Mouse (Mus musculus) kidney, embryonic 15.5 days (tissue): ENCODE results near the gene Acsl6. TPM values are rescaled to one million over a fixed set of nuclear protein-coding genes. Genes with fewer than 3 reads are reported as not detected.

ENCODE experiments used
- ATAC-seq: fragments of 200-750 bp; cut with Nextera tagmentation; replicated peaks from 2 replicates; pipeline ENCODE4 v1.8.0; 2017; ENCODE audit warnings: moderate TSS enrichment; ENCODE audit not compliant: low FRiP score
- H3K27ac ChIP-seq: fragments of 300-500 bp; sonication (generic); 2 replicates; pipeline ENCODE4 v1.5.1; 2015; ENCODE audit warnings: mild to moderate bottlenecking, inconsistent platforms
- H3K27me3 ChIP-seq: fragments of 300-500 bp; sonication (generic); 2 replicates; pipeline ENCODE4 v1.6.1; 2015; ENCODE audit warnings: inconsistent platforms
- H3K36me3 ChIP-seq: fragments of 300-500 bp; sonication (generic); 2 replicates; pipeline ENCODE4 v1.6.1; 2015; ENCODE audit warnings: inconsistent platforms
- H3K4me1 ChIP-seq: fragments of 300-500 bp; sonication (generic); 2 replicates; pipeline ENCODE4 v1.6.1; 2015; ENCODE audit warnings: inconsistent platforms
- H3K4me2 ChIP-seq: fragments of 300-500 bp; sonication (generic); 2 replicates; pipeline ENCODE4 v1.6.1; 2015; ENCODE audit warnings: moderate library complexity, mild to moderate bottlenecking, inconsistent platforms
- H3K4me3 ChIP-seq: fragments of 300-500 bp; sonication (generic); replicated peaks from 2 replicates; pipeline ENCODE4 v1.5.1; 2015; ENCODE audit warnings: mild to moderate bottlenecking, inconsistent platforms
- H3K9ac ChIP-seq: fragments of 300-500 bp; sonication (generic); 2 replicates; pipeline ENCODE4 v1.6.1; 2015; ENCODE audit warnings: mild to moderate bottlenecking, inconsistent platforms
- H3K9me3 ChIP-seq: fragments of 300-500 bp; sonication (generic); replicated peaks from 2 replicates; pipeline ENCODE4 v1.6.1; 2016; ENCODE audit warnings: inconsistent platforms
- WGBS: fragments of 180-500 bp; shearing (Covaris S2); methylation state at CpG from one replicate; pipeline ENCODE4 v1.1.7; 2015; ENCODE audit warnings: mixed read lengths; 5-methylcytosine and 5-hydroxymethylcytosine counted together
- polyA plus RNA-seq: library from polyadenylated mRNA; unstranded; fragments of >200 nt; fragmentation: Nextera tagmentation; extraction: Ambion mirVana; gene quantifications from 2 replicates; pipeline ENCODE4 v1.2.1, GENCODE M21; 2015

Gene Acsl6
- polyA plus RNA-seq, result 0.70 and 0.89 TPM in 2 replicates

DNA sequence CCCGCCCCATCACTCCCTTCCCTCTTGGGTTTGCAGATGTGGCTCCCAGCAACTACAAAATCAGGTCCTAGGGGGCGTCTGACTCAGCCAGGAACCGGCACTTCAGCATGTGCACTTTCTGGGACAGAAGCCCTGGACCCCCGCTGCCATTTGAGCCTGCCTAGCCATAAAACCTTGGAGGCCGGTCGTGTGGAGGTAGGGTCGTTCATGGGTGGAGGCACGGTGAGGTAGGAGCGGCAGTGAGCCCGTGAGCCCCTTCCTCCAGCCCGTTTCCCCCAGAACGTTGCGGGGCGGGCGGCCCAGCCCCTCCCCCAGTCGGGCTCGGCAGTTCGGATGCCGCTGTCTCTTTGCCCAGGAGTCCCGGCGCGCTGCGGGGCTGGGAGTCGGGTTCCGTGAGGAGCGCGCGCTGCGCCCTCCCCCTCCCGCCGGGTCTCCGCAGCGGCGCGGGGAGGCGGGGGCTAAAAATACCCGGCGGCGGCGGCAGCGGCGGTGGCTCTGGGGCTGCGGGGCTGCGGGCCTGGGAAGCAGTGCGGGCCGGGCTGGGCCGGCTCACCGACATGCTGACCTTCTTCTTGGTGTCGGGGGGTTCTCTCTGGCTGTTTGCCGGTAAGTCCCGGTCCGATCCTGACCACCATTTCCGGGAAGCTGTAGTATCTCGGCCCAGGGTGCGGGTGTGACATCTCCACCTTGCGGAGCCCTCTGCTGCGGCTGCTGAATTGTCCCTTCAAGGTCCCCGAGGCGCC, at the start of gene Acsl6:
Gene Acsl6 (plus strand): TSS at position 71 of the 743 bp plus-strand sequence.
- H3K9ac ChIP-seq, result peak within 1 kb of the TSS; percentile 18; the same call in 1 of the 2 replicates

GRCm38 (mm10) chr11:54254114-54254513, 49.5 kb upstream of the Acsl6 start:
- Histone ChIP-seq H3K27ac (no peak overlapping the region), H3K9me3 (no peaks in the 10 kb centered on the region), H3K9ac (no peak overlapping the region), H3K36me3 (no peaks in the 10 kb centered on the region), H3K4me2 (no peak overlapping the region), H3K4me3 (no peak overlapping the region), H3K27me3 (no peaks in the 10 kb centered on the region), H3K4me1 (no peaks in the 10 kb centered on the region)
- ATAC-seq, result no peak
- WGBS, result 46% methylated on average over 4 of the region's 4 CpGs

More for the DNA sequence above, at the start of gene Acsl6:
- peak within 1 kb of the TSS; percentile 98 for H3K4me2 ChIP-seq
- no peak within 1 kb of the TSS for H3K27ac ChIP-seq
- WGBS, result under 1% methylated on average over 54 of the region's 59 CpGs
- peaks cover 8% of the 10 kb centered on the region for H3K4me1 ChIP-seq
- 0 out of 2 replicates have a peak, but pooled peaks cover 1% of the 10 kb centered on the region for H3K9me3 ChIP-seq
- no peaks in the 10 kb centered on the region for H3K36me3 ChIP-seq
- ATAC-seq, result peak; percentile 25; the same call in 1 of the 2 replicates
- peak within 1 kb of the TSS; percentile 51 for H3K4me3 ChIP-seq
- H3K27me3 ChIP-seq, result peaks cover 17% of the 10 kb centered on the region

DNA sequence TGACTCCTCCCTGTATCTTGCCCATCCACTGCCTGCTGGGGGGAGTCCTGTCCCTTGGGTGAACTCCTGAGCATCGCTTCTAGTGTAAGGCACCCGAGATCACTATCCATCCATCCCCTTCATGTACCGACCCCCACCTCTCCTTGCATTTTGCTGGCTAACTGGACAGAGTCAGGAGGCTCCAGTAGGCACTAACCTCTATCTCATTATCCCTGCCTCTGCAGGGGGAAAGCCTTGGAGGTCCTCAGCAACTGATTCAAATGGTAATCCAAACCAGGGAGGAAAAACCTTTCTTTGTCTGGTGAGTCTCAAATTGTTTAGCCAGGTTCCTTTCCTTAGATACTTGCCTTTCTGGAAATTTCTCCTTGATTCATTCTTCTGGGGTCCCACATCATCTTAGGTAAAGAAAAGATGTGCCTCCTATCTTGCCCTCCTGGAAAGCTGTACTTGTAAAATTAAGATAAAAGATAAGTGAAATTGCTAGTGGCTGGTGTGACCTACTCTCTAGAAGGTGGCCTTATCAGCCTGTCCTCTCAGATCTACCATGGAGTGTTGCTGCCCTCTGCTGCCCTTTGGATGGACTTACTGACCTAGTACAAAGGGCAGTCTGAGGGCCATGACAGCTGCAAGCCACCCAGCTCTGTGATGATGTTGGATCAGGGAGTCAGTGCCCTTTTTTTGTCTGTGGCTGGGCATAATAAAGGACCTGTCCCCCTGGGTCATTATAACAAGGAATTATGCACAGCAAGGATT, 46.8 kb upstream of the Acsl6 start:
- H3K4me3 ChIP-seq, result no peak overlapping the region
- no peaks in the 10 kb centered on the region for H3K36me3 ChIP-seq
- no peak overlapping the region for H3K9ac ChIP-seq
- H3K9me3 ChIP-seq, result no peaks in the 10 kb centered on the region
- WGBS, result 54% methylated on average over 3 of the region's 3 CpGs
- no peaks in the 10 kb centered on the region for H3K27me3 ChIP-seq
- no peak overlapping the region for H3K27ac ChIP-seq
- ATAC-seq, result no peak
- no peaks in the 10 kb centered on the region for H3K4me1 ChIP-seq
- H3K4me2 ChIP-seq, result no peak overlapping the region

DNA sequence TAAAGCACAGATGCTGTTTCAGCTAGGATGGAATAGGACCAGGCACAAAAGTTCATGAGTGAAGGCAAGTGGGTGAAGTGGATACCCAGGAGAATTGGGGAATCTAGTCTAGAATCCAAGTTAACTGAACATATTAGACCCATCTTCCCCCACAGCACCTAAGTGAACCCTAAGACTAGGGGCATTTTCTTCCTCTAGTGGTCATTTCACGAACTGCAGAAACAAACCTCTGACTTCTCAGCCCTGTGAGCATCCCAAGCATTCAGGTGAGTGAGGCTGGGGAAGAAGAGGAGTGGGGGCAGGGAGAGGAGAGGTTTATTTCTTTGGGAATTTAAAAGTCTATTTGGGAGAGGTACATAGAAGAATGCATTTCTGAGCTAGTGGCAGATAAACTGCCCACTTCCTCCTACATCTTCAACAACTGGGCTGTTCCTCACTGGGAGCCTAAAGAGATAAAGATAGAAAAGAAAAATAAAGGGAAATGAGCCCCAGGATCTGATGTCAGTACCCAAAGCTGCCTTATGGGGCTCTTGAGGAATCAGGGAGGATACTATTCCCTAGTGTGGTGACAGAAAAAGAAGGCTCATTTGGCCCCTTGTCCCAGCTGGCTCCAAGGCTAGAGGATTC, 40.1 kb upstream of the Acsl6 start:
- H3K4me2 ChIP-seq, result no peak overlapping the region
- WGBS, result 22% methylated on average over 1 of the region's 1 CpGs
- no peak overlapping the region for H3K27ac ChIP-seq
- no peak overlapping the region for H3K9ac ChIP-seq
- H3K36me3 ChIP-seq, result no peaks in the 10 kb centered on the region
- no peaks in the 10 kb centered on the region for H3K4me1 ChIP-seq
- H3K4me3 ChIP-seq, result no peak overlapping the region
- ATAC-seq, result no peak
- no peaks in the 10 kb centered on the region for H3K9me3 ChIP-seq
- no peaks in the 10 kb centered on the region for H3K27me3 ChIP-seq

DNA sequence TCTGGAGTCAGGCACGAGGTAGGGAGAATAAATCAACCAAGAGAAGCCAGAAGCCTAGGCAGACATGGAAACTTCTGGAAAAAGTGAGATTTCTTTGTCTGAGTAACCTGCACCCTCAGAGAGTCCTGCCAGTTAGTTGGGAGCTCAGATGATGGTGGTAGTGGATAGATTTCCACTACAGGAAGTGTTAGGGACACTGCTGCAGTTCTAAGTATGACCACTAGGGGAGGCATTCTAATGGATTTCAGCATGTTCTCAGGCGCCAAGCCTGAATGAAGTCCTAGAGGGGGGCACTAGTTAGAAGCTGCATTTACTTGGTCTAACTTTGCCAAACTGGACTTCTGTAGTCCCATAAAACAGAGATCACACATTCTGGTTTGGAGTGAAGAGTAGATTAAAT, 39.1 kb upstream of the Acsl6 start:
- WGBS, result 51% methylated on average over 2 of the region's 2 CpGs
- H3K4me1 ChIP-seq, result no peaks in the 10 kb centered on the region
- no peaks in the 10 kb centered on the region for H3K27me3 ChIP-seq
- H3K4me3 ChIP-seq, result no peak overlapping the region
- H3K4me2 ChIP-seq, result no peak overlapping the region
- H3K27ac ChIP-seq, result no peak overlapping the region
- no peak overlapping the region for H3K9ac ChIP-seq
- no peak for ATAC-seq
- no peaks in the 10 kb centered on the region for H3K36me3 ChIP-seq
- no peaks in the 10 kb centered on the region for H3K9me3 ChIP-seq

DNA sequence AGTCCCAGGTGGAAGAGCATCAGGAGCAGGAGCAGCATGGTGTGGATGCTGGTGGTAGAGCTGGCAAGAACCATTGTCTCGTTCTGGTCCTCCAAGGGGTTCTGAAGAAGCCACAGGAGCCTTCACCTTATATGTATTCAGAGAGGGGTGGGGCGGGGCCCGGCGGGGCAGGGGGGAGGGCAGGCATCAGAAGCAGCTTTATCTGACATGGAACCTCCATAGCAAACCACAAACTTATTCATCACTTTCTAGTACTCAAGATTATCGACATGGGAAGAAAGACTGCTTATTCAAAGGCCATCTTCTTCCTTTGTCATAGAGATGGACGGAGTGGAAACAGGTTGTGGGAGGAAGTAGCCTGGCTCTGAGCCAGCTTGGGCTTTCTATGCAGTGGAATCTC, 36.4 kb upstream of the Acsl6 start, which contains the start of gene Il3:
Gene Il3 (minus strand): TSS at position 101 of the 400 bp plus-strand sequence.
- H3K4me2 ChIP-seq, result no peak within 1 kb of the TSS
- 84% methylated on average over 6 of the region's 6 CpGs for WGBS
- no peaks in the 10 kb centered on the region for H3K4me1 ChIP-seq
- ATAC-seq, result no peak
- no peaks in the 10 kb centered on the region for H3K36me3 ChIP-seq
- no peaks in the 10 kb centered on the region for H3K27me3 ChIP-seq
- H3K9me3 ChIP-seq, result no peaks in the 10 kb centered on the region
- H3K27ac ChIP-seq, result no peak within 1 kb of the TSS
- no peak within 1 kb of the TSS for H3K4me3 ChIP-seq
- no peak within 1 kb of the TSS for H3K9ac ChIP-seq

DNA sequence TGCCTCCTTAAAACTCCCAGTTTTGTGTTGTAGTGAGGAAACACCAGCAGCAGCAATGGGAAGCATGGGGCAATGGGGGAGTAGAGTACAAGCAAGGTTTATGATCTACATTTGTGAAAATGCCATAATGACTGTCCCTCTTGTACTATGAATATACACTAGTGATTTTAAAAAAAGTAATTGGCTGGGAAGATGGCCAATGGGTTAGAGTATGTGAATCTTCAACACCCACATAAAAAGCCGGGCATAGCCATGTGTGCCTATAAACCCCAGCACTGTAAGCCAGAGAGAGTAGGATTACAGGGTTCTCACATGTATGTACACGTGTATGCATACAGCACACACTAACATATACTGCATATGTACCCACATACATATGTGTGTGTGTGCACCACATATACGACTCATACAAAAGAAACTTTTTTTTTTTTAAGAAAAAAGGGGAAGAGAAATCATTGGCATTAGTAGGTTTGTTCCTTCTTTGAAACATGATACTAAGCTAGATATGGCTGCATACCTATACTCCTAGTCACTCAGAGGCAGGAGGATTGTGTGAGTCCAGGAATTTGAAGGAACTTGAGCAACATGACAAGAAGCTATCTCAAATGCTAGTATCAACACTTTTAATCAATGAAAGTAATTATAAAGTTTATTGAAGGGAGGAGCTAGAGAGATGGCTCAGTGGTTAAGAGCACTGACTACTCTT, 34.3 kb upstream of the Acsl6 start:
- 88% methylated on average over 3 of the region's 3 CpGs for WGBS

DNA sequence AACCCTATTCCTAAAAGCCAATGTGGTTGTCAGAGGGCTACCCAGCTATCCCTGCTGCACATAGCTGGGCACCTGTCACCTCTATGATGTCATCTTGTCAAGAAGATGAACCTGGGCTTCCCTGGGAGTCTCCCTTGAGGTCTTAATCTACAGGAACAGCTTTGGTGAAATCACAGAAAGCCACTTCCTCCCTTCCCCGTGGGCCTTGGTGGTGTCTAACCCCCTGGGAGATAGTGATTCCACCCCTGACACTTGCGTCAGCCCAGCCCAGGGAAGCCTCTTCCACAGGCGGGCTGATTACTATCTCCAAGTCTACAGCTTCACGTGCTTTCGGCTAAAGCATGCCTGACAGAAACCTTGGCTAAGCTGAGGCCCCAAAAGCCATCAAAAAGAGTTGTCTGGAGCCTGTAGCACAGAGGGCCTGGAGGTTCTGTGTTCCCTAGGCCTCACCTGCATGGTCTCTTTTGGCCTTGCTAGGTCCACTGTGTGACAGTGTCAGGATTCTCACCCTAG, 32.1 kb upstream of the Acsl6 start:
- H3K27ac ChIP-seq, result no peak overlapping the region
- H3K4me2 ChIP-seq, result no peak overlapping the region
- WGBS, result 75% methylated on average over 5 of the region's 5 CpGs
- no peak overlapping the region for H3K4me3 ChIP-seq
- H3K9me3 ChIP-seq, result no peaks in the 10 kb centered on the region
- no peaks in the 10 kb centered on the region for H3K4me1 ChIP-seq
- H3K27me3 ChIP-seq, result no peaks in the 10 kb centered on the region
- ATAC-seq, result no peak
- H3K36me3 ChIP-seq, result no peaks in the 10 kb centered on the region
- no peak overlapping the region for H3K9ac ChIP-seq

More for the DNA sequence above, 34.3 kb upstream of the Acsl6 start:
- Histone ChIP-seq H3K9me3 (no peaks in the 10 kb centered on the region), H3K4me3 (no peak overlapping the region), H3K36me3 (no peaks in the 10 kb centered on the region), H3K4me2 (no peak overlapping the region), H3K9ac (no peak overlapping the region), H3K27ac (no peak overlapping the region), H3K27me3 (no peaks in the 10 kb centered on the region), H3K4me1 (no peaks in the 10 kb centered on the region)
- no peak for ATAC-seq

- Histone ChIP-seq H3K27me3 (no peaks in the 10 kb centered on the region), H3K36me3 (no peaks in the 10 kb centered on the region), H3K9ac (no peak overlapping the region), H3K27ac (no peak overlapping the region), H3K4me2 (no peak overlapping the region), H3K4me3 (no peak overlapping the region), H3K9me3 (no peaks in the 10 kb centered on the region), H3K4me1 (no peaks in the 10 kb centered on the region)
- ATAC-seq, result no peak
- WGBS, result 81% methylated on average over 8 of the region's 8 CpGs
These were observed 15.7 kb upstream of the Acsl6 start for GRCm38 (mm10) chr11:54287821-54288453.

- H3K36me3 ChIP-seq, result no peaks in the 10 kb centered on the region
- H3K4me1 ChIP-seq, result no peaks in the 10 kb centered on the region
- H3K9ac ChIP-seq, result no peak overlapping the region
- ATAC-seq, result no peak
- no peak overlapping the region for H3K27ac ChIP-seq
- H3K27me3 ChIP-seq, result no peaks in the 10 kb centered on the region
- H3K4me2 ChIP-seq, result no peak overlapping the region
- no peak overlapping the region for H3K4me3 ChIP-seq
- H3K9me3 ChIP-seq, result no peaks in the 10 kb centered on the region
- 81% methylated on average over 2 of the region's 2 CpGs for WGBS
These were observed 11.4 kb upstream of the Acsl6 start for GRCm38 (mm10) chr11:54292163-54292562.
